Mouse (Mus musculus): Measurements from ENCODE around the gene Rptor. TPM values are rescaled to one million over a fixed set of nuclear protein-coding genes. Genes with fewer than 3 reads are reported as not detected.

Gene Rptor
- polyA plus RNA-seq, 1 experiment from 2014 or later, result 15.7 TPM

DNA sequence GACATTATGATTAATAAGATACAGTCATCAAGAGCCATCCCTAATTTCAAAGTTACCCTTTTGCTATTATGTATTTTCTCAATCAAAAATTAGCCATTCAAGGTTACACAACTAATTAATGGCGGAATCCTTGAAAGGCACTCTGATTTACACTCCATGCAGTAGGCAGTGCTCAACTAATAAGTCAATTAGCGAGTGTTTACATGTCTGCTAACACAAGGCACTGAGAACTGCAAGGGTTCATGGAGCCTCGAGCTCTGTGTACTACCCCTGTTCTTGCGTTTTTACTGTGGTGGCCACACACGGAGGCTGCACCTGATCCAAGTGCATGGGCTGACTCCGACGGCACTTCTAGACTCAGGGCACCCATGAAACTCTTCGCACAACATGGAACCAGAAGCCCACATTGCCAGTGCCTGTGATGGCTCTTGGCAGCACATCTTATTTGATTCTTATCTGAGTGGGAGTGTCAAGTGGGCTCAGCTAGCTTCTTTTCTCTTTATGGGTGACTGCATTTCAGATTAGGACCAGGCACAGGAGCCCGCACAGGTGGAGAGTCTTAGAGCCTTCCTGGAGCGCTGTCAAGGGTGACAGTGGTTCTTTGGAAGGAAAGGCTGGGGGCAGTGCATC is 62.1 kb downstream of the Rptor start:
- no peak for DNase-seq (ENCODE audit: low spot score)
- H3K36me3 ChIP-seq (replicated peaks), result peaks cover 4% of the 10 kb centered on the region; the same call in 1 of the 2 replicates
- no peaks in the 10 kb centered on the region for H3K27me3 ChIP-seq (replicated peaks; ENCODE audit: low read depth, poor library complexity, severe bottlenecking)
- H3K9me3 ChIP-seq, result no peaks in the 10 kb centered on the region
- no peak overlapping the region for H3K4me3 ChIP-seq
- H3K27ac ChIP-seq (replicated peaks), result no peak overlapping the region
- WGBS, result 83% methylated on average over 10 of the region's 10 CpGs
- H3K4me1 ChIP-seq, result peaks cover 52% of the 10 kb centered on the region

DNA sequence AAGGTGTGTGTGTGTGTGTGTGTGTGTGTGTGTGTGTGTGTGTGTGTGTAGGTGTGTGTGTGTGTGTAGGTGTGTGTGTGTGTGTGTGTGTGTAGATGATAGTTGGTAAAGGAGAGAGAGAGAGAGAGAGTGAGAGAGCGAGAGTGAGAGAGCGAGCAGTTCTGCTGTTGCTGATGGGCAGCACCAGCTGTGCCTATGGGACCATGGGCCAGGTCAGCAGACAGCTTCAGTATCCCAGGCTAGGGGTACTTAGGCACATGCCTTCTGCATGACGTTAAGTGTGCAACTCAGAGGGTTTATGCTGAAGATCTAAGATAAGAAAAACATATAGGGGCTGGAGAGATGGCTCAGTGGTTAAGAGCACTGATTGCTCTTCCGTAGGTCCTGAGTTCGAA is 62.6 kb downstream of the Rptor start:
- Histone ChIP-seq H3K4me1 (peaks cover 54% of the 10 kb centered on the region), H3K36me3 (replicated peaks) (no peaks in the 10 kb centered on the region), H3K4me3 (no peak overlapping the region), H3K9me3 (no peaks in the 10 kb centered on the region), H3K27me3 (replicated peaks; ENCODE audit: low read depth, poor library complexity, severe bottlenecking) (no peaks in the 10 kb centered on the region), H3K27ac (replicated peaks) (no peak overlapping the region)
- DNase-seq (ENCODE audit: low spot score), result no peak
- 89% methylated on average over 5 of the region's 5 CpGs for WGBS

GRCm38 (mm10) chr11:119666567-119667108 is 63.9 kb downstream of the Rptor start:
- Histone ChIP-seq H3K27ac (replicated peaks) (0 out of 2 replicates have a peak overlapping the region, but pooled peaks have one; percentile 5), H3K4me3 (no peak overlapping the region), H3K27me3 (replicated peaks; ENCODE audit: low read depth, poor library complexity, severe bottlenecking) (no peaks in the 10 kb centered on the region), H3K36me3 (replicated peaks) (no peaks in the 10 kb centered on the region), H3K9me3 (no peaks in the 10 kb centered on the region), H3K4me1 (peaks cover 57% of the 10 kb centered on the region)
- 46% methylated on average over 2 of the region's 2 CpGs for WGBS
- no peak for DNase-seq (ENCODE audit: low spot score)

DNA sequence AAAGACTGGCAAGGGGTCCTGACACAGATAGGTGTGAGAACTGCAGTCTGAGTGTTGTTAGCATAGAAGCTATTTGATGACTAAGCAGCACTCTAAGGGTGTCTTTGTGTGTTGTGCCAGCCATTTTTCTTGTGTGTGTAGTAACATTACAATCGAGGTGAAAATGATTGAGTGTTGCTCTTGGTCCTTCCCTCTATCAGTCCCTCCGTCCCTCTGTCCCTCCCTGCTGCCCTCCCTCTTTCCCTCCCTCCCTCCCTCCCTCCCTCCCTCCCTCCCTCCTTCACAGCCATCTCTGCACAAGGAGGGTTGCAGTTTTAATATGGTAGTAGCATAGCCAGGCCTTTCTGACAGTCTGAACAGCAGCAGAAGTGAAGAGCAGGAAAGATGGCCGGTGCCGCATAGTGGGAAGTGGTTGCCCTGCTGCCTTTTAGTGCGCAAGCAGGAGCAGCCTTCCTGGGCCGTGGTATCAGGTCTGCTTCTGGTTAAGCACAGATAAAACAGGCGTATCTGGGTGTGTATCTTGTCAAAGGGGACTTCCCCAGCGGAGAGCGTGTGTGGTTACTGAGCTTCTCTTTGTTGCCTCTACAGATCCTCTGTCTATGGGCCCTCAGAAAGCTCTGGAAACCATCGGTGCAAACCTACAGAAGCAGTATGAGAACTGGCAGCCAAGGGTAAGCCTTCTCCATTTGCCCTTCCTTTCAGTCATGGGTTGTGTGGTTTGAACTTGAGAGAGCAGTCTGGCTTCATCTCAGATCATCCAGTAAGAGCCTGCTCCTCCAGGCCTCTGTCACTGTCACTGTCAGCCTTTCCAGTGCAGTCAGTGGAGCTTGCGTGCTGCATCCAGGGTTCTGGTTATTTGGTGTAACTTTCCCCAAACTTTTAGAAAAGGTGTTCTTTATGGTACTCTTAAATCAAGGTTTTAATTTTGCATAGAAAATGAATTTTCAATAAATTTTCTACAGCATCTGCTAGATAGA is 68.3 kb downstream of the Rptor start:
- DNase-seq (ENCODE audit: low spot score), result no peak
- H3K9me3 ChIP-seq, result no peaks in the 10 kb centered on the region
- no peaks in the 10 kb centered on the region for H3K27me3 ChIP-seq (replicated peaks; ENCODE audit: low read depth, poor library complexity, severe bottlenecking)
- no peak overlapping the region for H3K4me3 ChIP-seq
- H3K27ac ChIP-seq (replicated peaks), result 0 out of 2 replicates have a peak overlapping the region, but pooled peaks have one; percentile 7
- WGBS, result 76% methylated on average over 11 of the region's 11 CpGs
- peaks cover 6% of the 10 kb centered on the region for H3K36me3 ChIP-seq (replicated peaks)
- H3K4me1 ChIP-seq, result peaks cover 47% of the 10 kb centered on the region

GRCm38 (mm10) chr11:119672041-119672440 is 69.3 kb downstream of the Rptor start:
- Histone ChIP-seq H3K27me3 (replicated peaks; ENCODE audit: low read depth, poor library complexity, severe bottlenecking) (no peaks in the 10 kb centered on the region), H3K9me3 (no peaks in the 10 kb centered on the region), H3K4me3 (no peak overlapping the region), H3K27ac (replicated peaks) (no peak overlapping the region), H3K36me3 (replicated peaks) (peaks cover 6% of the 10 kb centered on the region), H3K4me1 (peaks cover 47% of the 10 kb centered on the region)
- 45% methylated on average over 2 of the region's 2 CpGs for WGBS
- no peak for DNase-seq (ENCODE audit: low spot score)

- DNase-seq (ENCODE audit: low spot score), result no peak
- H3K27ac ChIP-seq (replicated peaks), result no peak overlapping the region
- peaks cover 6% of the 10 kb centered on the region for H3K36me3 ChIP-seq (replicated peaks)
- no peaks in the 10 kb centered on the region for H3K27me3 ChIP-seq (replicated peaks; ENCODE audit: low read depth, poor library complexity, severe bottlenecking)
- H3K9me3 ChIP-seq, result no peaks in the 10 kb centered on the region
- peaks cover 51% of the 10 kb centered on the region for H3K4me1 ChIP-seq
- WGBS, result 74% methylated on average over 4 of the region's 4 CpGs
- H3K4me3 ChIP-seq, result no peak overlapping the region
These were observed 70.1 kb downstream of the Rptor start for GRCm38 (mm10) chr11:119672775-119673174.

DNA sequence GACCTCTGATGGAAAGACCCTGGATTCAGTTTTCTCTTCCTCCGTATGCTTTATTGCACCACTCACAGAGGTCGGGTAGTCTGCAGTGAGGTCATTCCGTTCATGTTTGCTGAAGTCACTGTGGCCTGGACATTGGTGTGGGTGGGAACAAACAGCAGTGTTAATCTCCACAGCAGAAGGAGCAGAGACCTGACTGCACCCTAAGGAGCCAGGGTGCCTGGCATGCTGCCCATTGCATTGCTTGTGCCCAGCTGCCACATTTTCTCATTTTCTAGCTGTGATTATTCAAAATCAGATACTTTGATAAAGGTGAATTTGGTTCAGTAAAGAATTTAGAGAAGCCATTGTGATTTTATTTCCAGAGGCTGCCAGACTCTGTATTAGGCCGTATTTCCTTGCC is 72.1 kb downstream of the Rptor start:
- no peak for DNase-seq (ENCODE audit: low spot score)
- Histone ChIP-seq H3K9me3 (no peaks in the 10 kb centered on the region), H3K4me1 (peaks cover 46% of the 10 kb centered on the region), H3K27ac (replicated peaks) (no peak overlapping the region), H3K27me3 (replicated peaks; ENCODE audit: low read depth, poor library complexity, severe bottlenecking) (no peaks in the 10 kb centered on the region), H3K4me3 (no peak overlapping the region), H3K36me3 (replicated peaks) (peaks cover 6% of the 10 kb centered on the region)
- WGBS, result 80% methylated on average over 4 of the region's 4 CpGs

DNA sequence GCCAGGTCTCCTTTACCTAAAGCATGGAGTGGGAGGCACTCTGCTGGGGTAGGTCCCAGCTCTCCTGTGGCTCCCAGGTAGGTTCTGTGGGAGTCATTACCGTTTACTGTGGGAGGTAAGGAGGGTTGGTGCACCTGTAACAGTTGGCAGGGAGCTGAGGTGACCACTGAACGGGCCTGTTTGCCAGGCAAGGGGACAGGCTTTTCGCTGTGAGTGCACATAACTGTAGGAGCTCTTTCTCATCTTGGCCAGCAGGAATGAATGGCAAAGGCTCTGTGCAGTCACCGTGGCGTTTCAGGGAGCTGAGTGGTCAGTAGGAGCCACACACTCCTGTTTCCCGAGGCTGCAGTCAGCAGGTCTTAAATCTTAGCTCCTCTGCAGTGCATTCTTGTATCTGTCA is 72.8 kb downstream of the Rptor start:
- H3K4me3 ChIP-seq, result no peak overlapping the region
- peaks cover 43% of the 10 kb centered on the region for H3K4me1 ChIP-seq
- H3K36me3 ChIP-seq (replicated peaks), result peaks cover 6% of the 10 kb centered on the region
- 85% methylated on average over 6 of the region's 6 CpGs for WGBS
- no peak for DNase-seq (ENCODE audit: low spot score)
- H3K27me3 ChIP-seq (replicated peaks; ENCODE audit: low read depth, poor library complexity, severe bottlenecking), result no peaks in the 10 kb centered on the region
- H3K27ac ChIP-seq (replicated peaks), result no peak overlapping the region
- no peaks in the 10 kb centered on the region for H3K9me3 ChIP-seq

GRCm38 (mm10) chr11:119676751-119677411 is 74.2 kb downstream of the Rptor start:
- DNase-seq (ENCODE audit: low spot score), result no peak
- WGBS, result 80% methylated on average over 7 of the region's 7 CpGs
- Histone ChIP-seq H3K27me3 (replicated peaks; ENCODE audit: low read depth, poor library complexity, severe bottlenecking) (no peaks in the 10 kb centered on the region), H3K4me1 (peaks cover 42% of the 10 kb centered on the region), H3K36me3 (replicated peaks) (peaks cover 6% of the 10 kb centered on the region), H3K27ac (replicated peaks) (no peak overlapping the region), H3K4me3 (no peak overlapping the region), H3K9me3 (no peaks in the 10 kb centered on the region)

GRCm38 (mm10) chr11:119678427-119678826 is 75.7 kb downstream of the Rptor start:
- Histone ChIP-seq H3K9me3 (no peaks in the 10 kb centered on the region), H3K4me1 (peaks cover 43% of the 10 kb centered on the region), H3K4me3 (no peak overlapping the region), H3K36me3 (replicated peaks) (peaks cover 5% of the 10 kb centered on the region), H3K27ac (replicated peaks) (no peak overlapping the region), H3K27me3 (replicated peaks; ENCODE audit: low read depth, poor library complexity, severe bottlenecking) (no peaks in the 10 kb centered on the region)
- no peak for DNase-seq (ENCODE audit: low spot score)
- WGBS, result 90% methylated on average over 5 of the region's 5 CpGs

GRCm38 (mm10) chr11:119680735-119681134 is 78.0 kb downstream of the Rptor start:
- Histone ChIP-seq H3K27ac (replicated peaks) (no peak overlapping the region), H3K4me3 (no peak overlapping the region), H3K9me3 (no peaks in the 10 kb centered on the region), H3K27me3 (replicated peaks; ENCODE audit: low read depth, poor library complexity, severe bottlenecking) (no peaks in the 10 kb centered on the region), H3K36me3 (replicated peaks) (no peaks in the 10 kb centered on the region; the same call in 1 of the 2 replicates), H3K4me1 (peaks cover 64% of the 10 kb centered on the region)
- DNase-seq (ENCODE audit: low spot score), result no peak
- 84% methylated on average over 2 of the region's 2 CpGs for whole genome bisulfite sequencing

GRCm38 (mm10) chr11:119682285-119682684 is 79.6 kb downstream of the Rptor start:
- DNase-seq (ENCODE audit: low spot score), result no peak
- Histone ChIP-seq H3K27ac (replicated peaks) (no peak overlapping the region), H3K36me3 (replicated peaks) (no peaks in the 10 kb centered on the region; the same call in 1 of the 2 replicates), H3K27me3 (replicated peaks; ENCODE audit: low read depth, poor library complexity, severe bottlenecking) (no peaks in the 10 kb centered on the region), H3K9me3 (no peaks in the 10 kb centered on the region), H3K4me3 (no peak overlapping the region), H3K4me1 (peaks cover 52% of the 10 kb centered on the region)
- WGBS, result 84% methylated on average over 2 of the region's 2 CpGs
